Mouse (Mus musculus): Measurements from ENCODE around the gene C2.

DNA sequence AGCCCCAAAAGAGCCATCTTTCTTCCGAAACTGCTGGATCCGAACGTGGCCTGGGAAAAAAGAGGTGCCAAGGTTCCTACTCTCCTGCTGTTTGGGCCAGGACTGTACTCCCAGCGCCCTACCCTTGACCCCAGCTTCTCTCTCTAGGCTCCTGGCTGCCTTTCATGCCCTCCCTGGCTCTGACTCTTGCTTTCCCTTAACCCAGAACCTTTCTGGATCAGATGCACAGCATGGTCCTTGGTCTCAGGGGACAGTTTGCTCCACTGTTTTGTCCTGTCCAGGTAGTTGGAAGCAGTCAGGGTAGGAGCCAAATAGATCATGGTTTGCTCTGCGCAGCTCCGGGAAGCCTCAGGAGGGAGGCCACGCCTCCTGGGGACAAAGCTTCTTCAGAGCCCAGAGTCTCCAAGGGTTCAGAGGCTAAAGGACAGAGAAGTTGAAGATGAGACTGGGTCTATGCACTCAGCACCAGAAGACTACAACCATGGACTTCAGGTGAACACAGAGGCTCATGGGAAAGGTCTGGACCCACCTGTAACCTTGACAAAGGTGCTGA lies 83.2 kb downstream of the C2 start:
- TF ChIP-seq CTCF (IDR thresholded peaks at IDR 0.05; ENCODE audit: insufficient read depth, low read length) (no peak), POLR2A (IDR thresholded peaks at IDR 0.05; ENCODE audit: borderline replicate concordance, extremely low read depth, low read depth, low read length) (no peak)

All from lung, adult 2 months (tissue).